Mouse (Mus musculus) layer of hippocampus, postnatal 36 days (tissue): ENCODE results near the gene Coq4. TPM values are rescaled to one million over a fixed set of nuclear protein-coding genes. Genes with fewer than 3 reads are reported as not detected.

Experiments used
- DNase-seq, 2 experiments: peaks; one replicate each; pipeline ENCODE4 v3.0.0; 2022
- total RNA-seq, 2 experiments: library from RNA; stranded (reverse); gene quantifications; 2 replicates each; pipeline ENCODE4 v1.2.3; 2021

The Coq4 gene
- total RNA-seq, 2 experiments from 2014 or later, result 23.3 to 28.9 TPM

GRCm38 (mm10) chr2:29802075-29802826 is 15.0 kb downstream of the Coq4 start, which contains the start of gene Slc27a4:
TSS of gene Slc27a4 (plus strand) at chr2:29802634.
- DNase-seq, result peak; percentile 95 to 96

GRCm38 (mm10) chr2:29802827-29803201 is 15.5 kb downstream of the Coq4 start:
- DNase-seq, result no peak

GRCm38 (mm10) chr2:29803400-29803831 is 16.1 kb downstream of the Coq4 start:
- no peak for DNase-seq

- DNase-seq, result no peak
Observed at GRCm38 (mm10) chr2:29815678-29816371, 28.5 kb downstream of the Coq4 start.

GRCm38 (mm10) chr2:29817426-29818232 is 30.3 kb downstream of the Coq4 start:
- peak; percentile 83 to 86 for DNase-seq

GRCm38 (mm10) chr2:29819363-29819762 is 32.1 kb downstream of the Coq4 start:
- no peak for DNase-seq

GRCm38 (mm10) chr2:29820025-29820817 is 32.9 kb downstream of the Coq4 start, which contains the start of gene Urm1:
TSS of gene Urm1 (plus strand) at chr2:29820075.
- peak; percentile 59 to 65 for DNase-seq

- no peak for DNase-seq
Observed at GRCm38 (mm10) chr2:29826318-29826925, 39.1 kb downstream of the Coq4 start.

GRCm38 (mm10) chr2:29826926-29827708 is 39.8 kb downstream of the Coq4 start:
- DNase-seq, result peak; percentile 94 to 95

GRCm38 (mm10) chr2:29827709-29828024 is 40.4 kb downstream of the Coq4 start:
- no peak for DNase-seq

- peak; percentile 56 to 60 for DNase-seq
Observed at GRCm38 (mm10) chr2:29831106-29831505, 43.8 kb downstream of the Coq4 start.

GRCm38 (mm10) chr2:29833796-29834195 is 46.5 kb downstream of the Coq4 start:
- no peak for DNase-seq

GRCm38 (mm10) chr2:29835391-29835899 is 48.2 kb downstream of the Coq4 start:
- DNase-seq, result no peak

GRCm38 (mm10) chr2:29839460-29839859 is 52.2 kb downstream of the Coq4 start:
- DNase-seq, result no peak

- DNase-seq, result no peak
Observed at GRCm38 (mm10) chr2:29843231-29844105, 56.2 kb downstream of the Coq4 start.

GRCm38 (mm10) chr2:29844115-29844514 is 56.8 kb downstream of the Coq4 start:
- DNase-seq, result no peak

- DNase-seq, result no peak
Observed at GRCm38 (mm10) chr2:29844661-29845060, 57.4 kb downstream of the Coq4 start.

- no peak for DNase-seq
Observed at GRCm38 (mm10) chr2:29845636-29846035, 58.3 kb downstream of the Coq4 start.

GRCm38 (mm10) chr2:29846061-29846853 is 59.0 kb downstream of the Coq4 start:
- peak in 1 of 2 experiments; percentile 50 for DNase-seq
